Mouse (Mus musculus) lung, embryonic 14.5 days (tissue): Measurements from ENCODE around the gene Hist1h1t. TPM values are rescaled to one million over a fixed set of nuclear protein-coding genes. Genes with fewer than 3 reads are reported as not detected.

Experiments used
- ATAC-seq: fragments of 200-750 bp; cut with Nextera tagmentation; 2 replicates; pipeline ENCODE4 v1.8.0; 2017; ENCODE audit warnings: mild to moderate bottlenecking, moderate TSS enrichment, moderate library complexity; ENCODE audit not compliant: insufficient read depth
- DNase-seq: peaks from one replicate; pipeline ENCODE4 v3.0.0-alpha.2; 2015
- H3K27ac ChIP-seq: fragments of 300-500 bp; sonication (generic); 2 replicates; pipeline ENCODE4 v1.5.1; 2014; ENCODE audit warnings: low read depth, mild to moderate bottlenecking, moderate library complexity
- H3K27me3 ChIP-seq: fragments of 300-500 bp; sonication (generic); 2 replicates; pipeline ENCODE4 v1.6.1; 2014; ENCODE audit warnings: low read length, control low read depth; ENCODE audit not compliant: insufficient read depth
- H3K36me3 ChIP-seq: fragments of 300-500 bp; sonication (generic); 2 replicates; pipeline ENCODE4 v1.6.1; 2014; ENCODE audit warnings: control low read depth; ENCODE audit not compliant: insufficient read depth
- H3K4me1 ChIP-seq: fragments of 300-500 bp; sonication (generic); 2 replicates; pipeline ENCODE4 v1.6.1; 2014; ENCODE audit warnings: antibody characterized with exemption, control low read depth; ENCODE audit not compliant: insufficient read depth
- H3K4me2 ChIP-seq: fragments of 300-500 bp; sonication (generic); 2 replicates; pipeline ENCODE4 v1.6.1; 2014; ENCODE audit warnings: mild to moderate bottlenecking
- H3K4me3 ChIP-seq: fragments of 300-500 bp; sonication (generic); 2 replicates; pipeline ENCODE4 v1.5.1; 2014; ENCODE audit warnings: low read depth, low read length
- H3K9ac ChIP-seq: fragments of 300-500 bp; sonication (generic); 2 replicates; pipeline ENCODE4 v1.6.1; 2014
- H3K9me3 ChIP-seq: fragments of 300-500 bp; sonication (generic); 2 replicates; pipeline ENCODE4 v1.6.1; 2016; ENCODE audit warnings: low read depth, low read length, control low read depth
- CTCF ChIP-seq: IDR thresholded peaks from 2 replicates; pipeline ENCODE4 v1.5.1; 2016; ENCODE audit warnings: antibody characterized with exemption, low read depth
- WGBS: fragments of 180-500 bp; shearing (Covaris S2); extraction: QIAGEN DNeasy Blood & Tissue Kit; methylation state at CpG from one replicate; pipeline ENCODE4 v1.1.7; 2014; 5-methylcytosine and 5-hydroxymethylcytosine counted together
- microRNA-seq: library from miRNA; unstranded; fragments of <30 nt; microRNA quantifications from one replicate; pipeline ENCODE4, GENCODE M21; 2016; ENCODE audit warnings: borderline number of aligned reads
- polyA plus RNA-seq: library from polyadenylated mRNA; unstranded; fragments of >200 nt; fragmentation: Nextera tagmentation; extraction: Ambion mirVana; gene quantifications from 2 replicates; pipeline ENCODE4 v1.2.1, GENCODE M21; 2014

Hist1h1t gene
- polyA plus RNA-seq, 1 experiment from 2014 or later, result not detected

DNA sequence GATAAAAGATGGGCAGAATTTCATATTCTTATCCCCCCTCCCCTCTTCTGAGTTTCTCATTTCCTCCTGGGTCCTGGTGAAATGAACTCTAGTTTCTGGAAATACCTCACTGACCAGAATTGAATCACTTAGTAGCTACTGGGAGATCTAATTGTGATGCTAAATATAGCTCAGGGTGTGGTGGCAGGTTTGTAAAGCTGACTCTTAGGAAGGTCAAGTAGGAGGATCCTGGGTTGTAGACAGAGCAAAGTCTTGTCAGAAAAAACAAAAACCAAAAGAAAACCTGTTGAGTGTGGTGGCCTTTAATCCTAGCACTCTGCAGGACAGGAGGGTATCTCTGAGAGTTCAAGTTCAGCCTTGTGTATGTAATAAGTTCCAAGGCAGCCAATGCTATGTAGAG, 46.4 kb downstream of the Hist1h1t start:
- ATAC-seq, result no peak
- Histone ChIP-seq H3K9me3 (no peaks in the 10 kb centered on the region), H3K4me2 (no peak overlapping the region), H3K36me3 (no peaks in the 10 kb centered on the region), H3K27me3 (no peaks in the 10 kb centered on the region), H3K27ac (no peak overlapping the region), H3K4me3 (no peak overlapping the region), H3K4me1 (0 out of 2 replicates have a peak, but pooled peaks cover 5% of the 10 kb centered on the region), H3K9ac (no peak overlapping the region)
- TF ChIP-seq CTCF, result no peak
- no peak for DNase-seq

DNA sequence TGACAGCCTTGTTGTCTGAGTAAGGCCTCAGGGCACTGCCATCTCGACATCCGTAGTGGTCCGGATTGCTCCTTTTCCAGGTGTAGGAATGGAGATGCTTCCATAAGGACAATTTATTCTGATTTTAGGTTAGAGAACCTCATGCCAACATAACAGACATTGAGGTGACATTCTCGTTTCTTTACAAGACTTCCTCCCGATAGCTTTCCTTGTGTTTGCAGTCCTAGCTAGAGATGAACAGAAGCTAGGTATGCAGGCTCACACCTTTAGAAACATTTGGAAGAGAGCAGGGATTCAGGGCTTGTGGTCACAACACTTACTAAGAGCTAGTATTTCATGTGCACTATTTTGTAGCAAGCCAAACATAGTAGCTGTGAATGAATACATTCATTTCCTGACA, 47.6 kb downstream of the Hist1h1t start:
- Histone ChIP-seq H3K36me3 (no peaks in the 10 kb centered on the region), H3K27ac (peak overlapping the region; percentile 46), H3K4me2 (0 out of 2 replicates have a peak overlapping the region, but pooled peaks have one; percentile 15), H3K27me3 (no peaks in the 10 kb centered on the region), H3K9me3 (no peaks in the 10 kb centered on the region), H3K4me3 (no peak overlapping the region), H3K9ac (no peak overlapping the region), H3K4me1 (peaks cover 10% of the 10 kb centered on the region)
- ATAC-seq, result no peak
- TF ChIP-seq CTCF, result no peak
- peak; percentile 27 for DNase-seq
- 76% methylated on average over 5 of the region's 5 CpGs for WGBS

- no peak for TF ChIP-seq CTCF
- H3K27ac ChIP-seq, result peak overlapping the region; percentile 100
- ATAC-seq, result no peak
- H3K36me3 ChIP-seq, result no peaks in the 10 kb centered on the region
- H3K4me1 ChIP-seq, result peaks cover 13% of the 10 kb centered on the region
- peak overlapping the region; percentile 45 for H3K4me3 ChIP-seq
- no peaks in the 10 kb centered on the region for H3K9me3 ChIP-seq
- peak overlapping the region; percentile 67 for H3K9ac ChIP-seq
- 28% methylated on average over 4 of the region's 4 CpGs for WGBS
- peak overlapping the region; percentile 91 for H3K4me2 ChIP-seq
- H3K27me3 ChIP-seq, result no peaks in the 10 kb centered on the region
- peak; percentile 57 for DNase-seq
These were observed 48.3 kb downstream of the Hist1h1t start for GRCm38 (mm10) chr13:23743963-23744362.

GRCm38 (mm10) chr13:23744421-23745380, 49.1 kb downstream of the Hist1h1t start:
- H3K27me3 ChIP-seq, result no peaks in the 10 kb centered on the region
- no peak for TF ChIP-seq CTCF
- H3K9me3 ChIP-seq, result no peaks in the 10 kb centered on the region
- DNase-seq (peak; percentile 59), ATAC-seq (no peak)
- 1% methylated on average over 17 of the region's 36 CpGs for WGBS
- peak overlapping the region; percentile 67 for H3K9ac ChIP-seq
- peak overlapping the region; percentile 45 for H3K4me3 ChIP-seq
- H3K4me1 ChIP-seq, result peaks cover 13% of the 10 kb centered on the region
- H3K4me2 ChIP-seq, result peak overlapping the region; percentile 91
- peak overlapping the region; percentile 100 for H3K27ac ChIP-seq
- no peaks in the 10 kb centered on the region for H3K36me3 ChIP-seq

- peak; percentile 98 for DNase-seq
- no peaks in the 10 kb centered on the region for H3K9me3 ChIP-seq
- H3K4me1 ChIP-seq, result peaks cover 10% of the 10 kb centered on the region
- ATAC-seq, result peak; percentile 68
- H3K27me3 ChIP-seq, result no peaks in the 10 kb centered on the region
- no peaks in the 10 kb centered on the region for H3K36me3 ChIP-seq
- H3K4me3 ChIP-seq, result peak within 1 kb of the TSS; percentile 45
- peak within 1 kb of the TSS; percentile 91 for H3K4me2 ChIP-seq
- H3K27ac ChIP-seq, result peak within 1 kb of the TSS; percentile 100
- under 1% methylated on average over 23 of the region's 28 CpGs for WGBS
- TF ChIP-seq CTCF, result no peak
- H3K9ac ChIP-seq, result peak within 1 kb of the TSS; percentile 79
These were observed 50.0 kb downstream of the Hist1h1t start, which contains the start of gene Hist1h3c for GRCm38 (mm10) chr13:23745381-23746161. TSS of gene Hist1h3c (minus strand) at chr13:23745602.

Small RNAs within 50 kb of the gene (microRNA-seq; reads per million reads assigned to microRNA genes)
- gene Gm44314, result not detected
- not detected for gene Gm44350

Other genes with a start within 250 kb of the Hist1h1t start
- gene Btn1a1, start 229.9 kb upstream of the Hist1h1t start, polyA plus RNA-seq, result 0.07 and 0.18 TPM in 2 replicates
- 0.63 and 0.73 TPM in 2 replicates for gene Btn2a2, start 207.0 kb upstream of the Hist1h1t start, polyA plus RNA-seq
- gene Hist1h4h, start 164.8 kb upstream of the Hist1h1t start, polyA plus RNA-seq, result 7.1 and 7.6 TPM in 2 replicates
- gene Hist1h2af, start 161.9 kb upstream of the Hist1h1t start, polyA plus RNA-seq, result 13.0 and 14.6 TPM in 2 replicates
- gene Hist1h3g, start 160.4 kb upstream of the Hist1h1t start, polyA plus RNA-seq, result 6.6 and 7.5 TPM in 2 replicates
- gene Hist1h2bh, start 152.4 kb upstream of the Hist1h1t start, polyA plus RNA-seq, result 1.0 and 1.8 TPM in 2 replicates
- gene Hist1h3f, start 151.8 kb upstream of the Hist1h1t start, polyA plus RNA-seq, result 2.0 and 2.6 TPM in 2 replicates
- gene Hist1h4f, start 144.2 kb upstream of the Hist1h1t start, polyA plus RNA-seq, result 1.4 and 2.7 TPM in 2 replicates
- 0.87 and 0.99 TPM in 2 replicates for gene Hist1h1d, start 142.6 kb upstream of the Hist1h1t start, polyA plus RNA-seq
- 8.2 and 10.6 TPM in 2 replicates for gene Hist1h3e, start 133.4 kb upstream of the Hist1h1t start, polyA plus RNA-seq
- 164 and 166 TPM in 2 replicates for gene Hist1h2ae, start 124.6 kb upstream of the Hist1h1t start, polyA plus RNA-seq
- 14.9 TPM in 2 replicates for gene Hist1h2bg, start 124.4 kb upstream of the Hist1h1t start, polyA plus RNA-seq
- 7.8 and 12.2 TPM in 2 replicates for gene Hist1h2bf, start 121.6 kb upstream of the Hist1h1t start, polyA plus RNA-seq
- 4.2 and 4.9 TPM in 2 replicates for gene Hist1h2ad, start 121.4 kb upstream of the Hist1h1t start, polyA plus RNA-seq
- 10.0 and 13.9 TPM in 2 replicates for gene Hist1h3d, start 120.1 kb upstream of the Hist1h1t start, polyA plus RNA-seq
- 144 and 147 TPM in 2 replicates for gene Hist1h4d, start 114.2 kb upstream of the Hist1h1t start, polyA plus RNA-seq
- 2.5 and 3.0 TPM in 2 replicates for gene Hist1h2be, start 74.7 kb upstream of the Hist1h1t start, polyA plus RNA-seq
- 22.6 and 25.7 TPM in 2 replicates for gene Hist1h1e, start 73.3 kb upstream of the Hist1h1t start, polyA plus RNA-seq
- 1.5 and 2.1 TPM in 2 replicates for gene Hist1h2ac, start 11.9 kb upstream of the Hist1h1t start, polyA plus RNA-seq
- 52.9 and 55.1 TPM in 2 replicates for gene Hist1h2bc, start 11.6 kb upstream of the Hist1h1t start, polyA plus RNA-seq
- 11.2 and 11.4 TPM in 2 replicates for gene Hist1h4c, start 2.6 kb downstream of the Hist1h1t start, polyA plus RNA-seq
- 8.4 and 12.1 TPM in 2 replicates for gene Hfe, start 15.0 kb downstream of the Hist1h1t start, polyA plus RNA-seq
- 30.5 and 32.3 TPM in 2 replicates for gene Hist1h1c, start 43.0 kb downstream of the Hist1h1t start, polyA plus RNA-seq
- 11.3 and 16.9 TPM in 2 replicates for gene Hist1h3c, start 49.8 kb downstream of the Hist1h1t start, polyA plus RNA-seq
- gene Hist1h2bb, start 50.9 kb downstream of the Hist1h1t start, polyA plus RNA-seq, result 1.6 and 4.0 TPM in 2 replicates
- gene Hist1h2ab, start 55.3 kb downstream of the Hist1h1t start, polyA plus RNA-seq, result 70.8 and 71.5 TPM in 2 replicates
- 18.4 and 18.7 TPM in 2 replicates for gene Hist1h3b, start 56.5 kb downstream of the Hist1h1t start, polyA plus RNA-seq
- 4.3 and 7.5 TPM in 2 replicates for gene Hist1h4b, start 61.2 kb downstream of the Hist1h1t start, polyA plus RNA-seq
- 0.66 TPM in 1 of 2 replicates, not detected in the other for gene Hist1h4a, start 65.4 kb downstream of the Hist1h1t start, polyA plus RNA-seq
- gene Hist1h3a, start 66.6 kb downstream of the Hist1h1t start, polyA plus RNA-seq, result 7.4 and 9.2 TPM in 2 replicates
- 5.2 and 5.5 TPM in 2 replicates for gene Hist1h1a, start 67.9 kb downstream of the Hist1h1t start, polyA plus RNA-seq
- gene Trim38, start 74.1 kb downstream of the Hist1h1t start, polyA plus RNA-seq, result 0.12 TPM in 1 of 2 replicates, not detected in the other
- gene Slc17a2, start 111.2 kb downstream of the Hist1h1t start, polyA plus RNA-seq, result 0.08 TPM in 1 of 2 replicates, not detected in the other
- not detected in 2 replicates for gene Slc17a3, start 143.6 kb downstream of the Hist1h1t start, polyA plus RNA-seq
- gene Slc17a1, start 171.9 kb downstream of the Hist1h1t start, polyA plus RNA-seq, result not detected in 2 replicates
- not detected in 2 replicates for gene Slc17a4, start 219.2 kb downstream of the Hist1h1t start, polyA plus RNA-seq
- not detected in 2 replicates for gene Hist1h2ba, start 238.3 kb downstream of the Hist1h1t start, polyA plus RNA-seq
- not detected in 2 replicates for gene Hist1h2aa, start 238.6 kb downstream of the Hist1h1t start, polyA plus RNA-seq